10 mouse cellular contexts compared by ENCODE assay signal in genomic region chr11:109030486-109030885, GRCm38 (mm10).
DNase-seq lines count a peak whose midpoint lies in the region; ATAC-seq and TF ChIP-seq lines count a peak whose summit lies in the region.
"Had no signal": no experiment of that assay in that cellular context is flagged by ENCODE, and none has a peak within 500 bp of the region (broad histone marks: within the 10 kb centered on the region; RNA-seq: fewer than 3 reads in every experiment).

No protein-coding gene starts in this region.

- no peaks in the 10 kb centered on the region for H3K9me3 ChIP-seq in kidney, embryonic 16.5 days (ENCODE audit: low read length)
- H3K9me3 ChIP-seq in MEL (replicated peaks; ENCODE audit: insufficient read depth, low read length): no peaks in the 10 kb centered on the region
- H3K9me3 ChIP-seq: embryonic facial prominence, embryonic 13.5 days; limb, embryonic 15.5 days had no signal

- peak; percentile 73 for TF ChIP-seq CTCF in kidney, adult 2 months (conservative IDR thresholded peaks at IDR 0.05; ENCODE audit: insufficient read depth, insufficient read length, low read depth, low read length)
- peak in 1 of 3 experiments; percentile 1; a peak in 1 of 6 replicates for TF ChIP-seq CTCF in MEL (IDR thresholded peaks at IDR 0.05 in 2 of 3, conservative IDR thresholded peaks at IDR 0.05 in 1 of 3; ENCODE audit: control insufficient read depth in 1 of 3, insufficient read depth in 1 of 3, low read depth in 2 of 3, low read length in 3 of 3, poor library complexity in 1 of 3, severe bottlenecking in 1 of 3)

- peak; percentile 41 for DNase-seq in kidney, adult 2 months
- DNase-seq in MEL (ENCODE audit: low read depth, low spot score) (peak; percentile 20), adipocyte (ENCODE audit: low spot score) (no peak)
- DNase-seq in c-Kit-positive CD71-negative TER-119-negative erythroid progenitor cells, embryonic 14.5 days (ENCODE audit: low read depth): peak; percentile 4
- peak; percentile 25 to 33 for DNase-seq in frontal cortex, postnatal 25 days (ENCODE audit: low spot score in 2 of 2)
- DNase-seq in left cerebral cortex, postnatal 25 days (ENCODE audit: low spot score in 2 of 2): peak; percentile 34 to 52
- peak; percentile 53 to 59 for DNase-seq in right cerebral cortex, adult 2 months (ENCODE audit: low spot score in 2 of 2)

- no peaks in the 10 kb centered on the region for H3K4me1 ChIP-seq in kidney, adult 2 months (ENCODE audit: control insufficient read depth, insufficient read depth, low read length)
- H3K4me1 ChIP-seq in kidney, embryonic 16.5 days (ENCODE audit: insufficient read depth, low read length): no peaks in the 10 kb centered on the region
- no peaks in the 10 kb centered on the region for H3K4me1 ChIP-seq in MEL (ENCODE audit: control insufficient read depth in 1 of 2, insufficient read depth in 2 of 2, low read length in 2 of 2)

- no peak for TF ChIP-seq EP300 in MEL (IDR thresholded peaks at IDR 0.05; ENCODE audit: low read depth in 1 of 2, low read length in 2 of 2)

- H3K4me2 ChIP-seq in kidney, embryonic 16.5 days (replicated peaks; ENCODE audit: low read depth, low read length): no peak overlapping the region
- H3K4me2 ChIP-seq: embryonic facial prominence, embryonic 13.5 days; limb, embryonic 15.5 days had no signal

- no peaks in the 10 kb centered on the region for H3K27me3 ChIP-seq in kidney, adult 2 months (replicated peaks; ENCODE audit: control insufficient read depth, insufficient read depth, low read length)
- H3K27me3 ChIP-seq in kidney, embryonic 16.5 days (ENCODE audit: insufficient read depth, low read length): no peaks in the 10 kb centered on the region
- no peaks in the 10 kb centered on the region for H3K27me3 ChIP-seq in MEL (ENCODE audit: control insufficient read depth in 1 of 2, insufficient read depth in 2 of 2, low read length in 2 of 2)
- H3K27me3 ChIP-seq: embryonic facial prominence, embryonic 13.5 days; limb, embryonic 15.5 days had no signal

- no peak overlapping the region for H3K27ac ChIP-seq in kidney, adult 2 months (ENCODE audit: insufficient read depth, low read depth, low read length)
- H3K27ac ChIP-seq in kidney, embryonic 16.5 days (ENCODE audit: low read length): no peak overlapping the region
- no peak overlapping the region for H3K27ac ChIP-seq in MEL (ENCODE audit: control insufficient read depth, low read depth, low read length)
- H3K27ac ChIP-seq: embryonic facial prominence, embryonic 13.5 days; limb, embryonic 15.5 days had no signal

- no peak for ATAC-seq in kidney, embryonic 16.5 days (ENCODE audit: low FRiP score, low TSS enrichment)

- H3K9ac ChIP-seq in kidney, embryonic 16.5 days (replicated peaks; ENCODE audit: low read length): no peak overlapping the region
- no peak overlapping the region for H3K9ac ChIP-seq in MEL (ENCODE audit: control insufficient read depth, low read depth, low read length, poor library complexity, severe bottlenecking)
- H3K9ac ChIP-seq: embryonic facial prominence, embryonic 13.5 days; limb, embryonic 15.5 days had no signal

- TF ChIP-seq RAD21 in MEL (IDR thresholded peaks at IDR 0.05; ENCODE audit: low read depth, low read length): no peak; the same call in 1 of the 2 replicates

- intact Hi-C loops in left cerebral cortex, postnatal 25 days (cut with DNase I): no loop called here

- no peak overlapping the region for H3K4me3 ChIP-seq in kidney, adult 2 months (ENCODE audit: insufficient read depth, low read depth, low read length)
- no peak overlapping the region for H3K4me3 ChIP-seq in kidney, embryonic 16.5 days (ENCODE audit: low read length)
- H3K4me3 ChIP-seq in MEL (ENCODE audit: control insufficient read depth in 1 of 2, insufficient read depth in 1 of 2, low read depth in 2 of 2, low read length in 2 of 2): no peak overlapping the region
- H3K4me3 ChIP-seq: embryonic facial prominence, embryonic 13.5 days; limb, embryonic 15.5 days had no signal

- WGBS in kidney, adult 2 months: 25% methylated on average over 3 of the region's 3 CpGs
- 30% methylated on average over 3 of the region's 3 CpGs for WGBS in kidney, embryonic 16.5 days

- no peaks in the 10 kb centered on the region for H3K79me2 ChIP-seq in MEL (ENCODE audit: control insufficient read depth, insufficient read depth, low read length, poor library complexity)

- no peaks in the 10 kb centered on the region for H3K36me3 ChIP-seq in kidney, adult 2 months (ENCODE audit: control insufficient read depth, insufficient read depth, low read length)
- H3K36me3 ChIP-seq in kidney, embryonic 16.5 days (ENCODE audit: insufficient read depth, low read length): no peaks in the 10 kb centered on the region
- no peaks in the 10 kb centered on the region for H3K36me3 ChIP-seq in MEL (ENCODE audit: control insufficient read depth in 1 of 2, insufficient read depth in 2 of 2, low read length in 2 of 2)
- H3K36me3 ChIP-seq: embryonic facial prominence, embryonic 13.5 days; limb, embryonic 15.5 days had no signal

- TF ChIP-seq POLR2A in kidney, adult 2 months (IDR thresholded peaks at IDR 0.05; ENCODE audit: low read depth, low read length): no peak
- TF ChIP-seq POLR2A in MEL (IDR thresholded peaks at IDR 0.05; ENCODE audit: control insufficient read depth in 1 of 2, insufficient read depth in 1 of 2, low read depth in 1 of 2, low read length in 2 of 2, poor library complexity in 1 of 2): no peak

TF ChIP-seq in MEL, 35 proteins besides CTCF, POLR2A, EP300 and RAD21:
- TF ChIP-seq SMC3 (IDR thresholded peaks at IDR 0.05; ENCODE audit: low read depth, low read length) (no peak; the same call in 1 of the 2 replicates), ELF1 (IDR thresholded peaks at IDR 0.05; ENCODE audit: low read depth, low read length) (no peak), MYB (IDR thresholded peaks at IDR 0.05; ENCODE audit: low read depth, low read length) (no peak), POLR2AphosphoS2 (IDR thresholded peaks at IDR 0.05; ENCODE audit: low read length) (no peak), GATA1 (IDR thresholded peaks at IDR 0.05; ENCODE audit: low read depth, low read length) (no peak)
